Mouse (Mus musculus): ENCODE data around the gene Mn1. TPM values are rescaled to one million over a fixed set of nuclear protein-coding genes. Genes with fewer than 3 reads are reported as not detected.

Gene Mn1
- polyA plus RNA-seq, 1 experiment from 2014 or later, result 6.9 TPM

GRCm38 (mm10) chr5:111446652-111447051 is 29.5 kb downstream of the Mn1 start:
- H3K27me3 ChIP-seq (ENCODE audit: control insufficient read depth, insufficient read depth, low read length), result no peaks in the 10 kb centered on the region
- H3K27ac ChIP-seq (replicated peaks in 1 of 2; ENCODE audit: control insufficient read depth in 1 of 2, insufficient read depth in 1 of 2, low read depth in 2 of 2, low read length in 2 of 2), result no peak overlapping the region
- H3K9me3 ChIP-seq (ENCODE audit: control insufficient read depth, low read length), result no peaks in the 10 kb centered on the region
- H3K4me3 ChIP-seq (ENCODE audit: control insufficient read depth in 1 of 2, insufficient read depth in 1 of 2, low read depth in 1 of 2, low read length in 2 of 2), result no peak overlapping the region
- H3K4me2 ChIP-seq (ENCODE audit: low read length), result no peak overlapping the region
- H3K4me1 ChIP-seq (ENCODE audit: control insufficient read depth in 2 of 2, insufficient read depth in 2 of 2, low read length in 2 of 2), result peaks cover 11 to 16% of the 10 kb centered on the region in 2 experiments; a peak in 3 of 4 replicates
- no peak for ATAC-seq (ENCODE audit: insufficient number of reproducible peaks, insufficient read depth, low FRiP score, low read depth)
- H3K9ac ChIP-seq (ENCODE audit: low read length), result no peak overlapping the region
- WGBS, result 76% methylated on average over 7 of the region's 7 CpGs
- 0 out of 2 replicates have a peak, but pooled peaks cover 8% of the 10 kb centered on the region for H3K36me3 ChIP-seq (ENCODE audit: control insufficient read depth, insufficient read depth, low read length)

- Histone ChIP-seq H3K4me3 (ENCODE audit: control insufficient read depth in 1 of 2, insufficient read depth in 1 of 2, low read depth in 1 of 2, low read length in 2 of 2) (no peak overlapping the region), H3K4me1 (ENCODE audit: control insufficient read depth in 2 of 2, insufficient read depth in 2 of 2, low read length in 2 of 2) (peaks cover 5 to 7% of the 10 kb centered on the region in 2 experiments; a peak in 2 of 4 replicates), H3K4me2 (ENCODE audit: low read length) (no peak overlapping the region), H3K36me3 (ENCODE audit: control insufficient read depth, insufficient read depth, low read length) (0 out of 2 replicates have a peak, but pooled peaks cover 8% of the 10 kb centered on the region), H3K9ac (ENCODE audit: low read length) (no peak overlapping the region), H3K27me3 (ENCODE audit: control insufficient read depth, insufficient read depth, low read length) (no peaks in the 10 kb centered on the region), H3K9me3 (ENCODE audit: control insufficient read depth, low read length) (no peaks in the 10 kb centered on the region), H3K27ac (replicated peaks in 1 of 2; ENCODE audit: control insufficient read depth in 1 of 2, insufficient read depth in 1 of 2, low read depth in 2 of 2, low read length in 2 of 2) (no peak overlapping the region)
- no peak for ATAC-seq (ENCODE audit: insufficient number of reproducible peaks, insufficient read depth, low FRiP score, low read depth)
- 53% methylated on average over 8 of the region's 8 CpGs for WGBS
Observed at GRCm38 (mm10) chr5:111449700-111450099, 32.5 kb downstream of the Mn1 start.

DNA sequence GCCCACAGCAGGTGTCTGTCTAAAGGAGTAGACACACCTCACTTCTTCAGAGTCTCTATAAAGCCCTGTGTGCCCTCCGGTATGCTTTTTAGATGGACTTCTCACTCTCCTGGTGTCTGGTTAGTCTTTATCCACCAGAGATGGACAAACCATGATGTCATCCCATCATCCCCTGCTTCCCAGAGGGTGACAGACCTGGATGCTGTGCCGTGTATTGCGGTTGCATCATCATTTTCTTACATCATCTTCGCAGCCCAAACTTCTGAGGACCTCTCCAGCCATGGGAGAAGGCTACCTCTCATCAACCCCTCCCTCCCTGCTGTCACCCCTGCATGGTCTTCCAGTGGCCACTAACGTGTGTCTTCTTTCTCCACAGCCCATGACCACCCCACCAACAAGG is 37.1 kb downstream of the Mn1 start:
- ATAC-seq (ENCODE audit: insufficient number of reproducible peaks, insufficient read depth, low FRiP score, low read depth), result no peak
- Histone ChIP-seq H3K4me1 (ENCODE audit: control insufficient read depth in 2 of 2, insufficient read depth in 2 of 2, low read length in 2 of 2) (peaks cover 5 to 10% of the 10 kb centered on the region in 2 experiments; a peak in 2 of 4 replicates), H3K9me3 (ENCODE audit: control insufficient read depth, low read length) (no peaks in the 10 kb centered on the region), H3K4me3 (ENCODE audit: control insufficient read depth in 1 of 2, insufficient read depth in 1 of 2, low read depth in 1 of 2, low read length in 2 of 2) (no peak overlapping the region), H3K4me2 (ENCODE audit: low read length) (no peak overlapping the region), H3K27me3 (ENCODE audit: control insufficient read depth, insufficient read depth, low read length) (no peaks in the 10 kb centered on the region), H3K36me3 (ENCODE audit: control insufficient read depth, insufficient read depth, low read length) (peaks cover 12% of the 10 kb centered on the region; the same call in 1 of the 2 replicates), H3K9ac (ENCODE audit: low read length) (no peak overlapping the region), H3K27ac (replicated peaks in 1 of 2; ENCODE audit: control insufficient read depth in 1 of 2, insufficient read depth in 1 of 2, low read depth in 2 of 2, low read length in 2 of 2) (no peak overlapping the region)
- 65% methylated on average over 5 of the region's 5 CpGs for WGBS

- peaks cover 12% of the 10 kb centered on the region; the same call in 1 of the 2 replicates for H3K36me3 ChIP-seq (ENCODE audit: control insufficient read depth, insufficient read depth, low read length)
- H3K4me1 ChIP-seq (ENCODE audit: control insufficient read depth in 2 of 2, insufficient read depth in 2 of 2, low read length in 2 of 2), result peaks cover 2 to 6% of the 10 kb centered on the region in 2 experiments; a peak in 2 of 4 replicates
- no peaks in the 10 kb centered on the region for H3K27me3 ChIP-seq (ENCODE audit: control insufficient read depth, insufficient read depth, low read length)
- 88% methylated on average over 6 of the region's 6 CpGs for WGBS
- H3K27ac ChIP-seq (replicated peaks in 1 of 2; ENCODE audit: control insufficient read depth in 1 of 2, insufficient read depth in 1 of 2, low read depth in 2 of 2, low read length in 2 of 2), result no peak overlapping the region
- no peak overlapping the region for H3K4me3 ChIP-seq (ENCODE audit: control insufficient read depth in 1 of 2, insufficient read depth in 1 of 2, low read depth in 1 of 2, low read length in 2 of 2)
- no peaks in the 10 kb centered on the region for H3K9me3 ChIP-seq (ENCODE audit: control insufficient read depth, low read length)
- H3K4me2 ChIP-seq (ENCODE audit: low read length), result no peak overlapping the region
- ATAC-seq (ENCODE audit: insufficient number of reproducible peaks, insufficient read depth, low FRiP score, low read depth), result no peak
- no peak overlapping the region for H3K9ac ChIP-seq (ENCODE audit: low read length)
Observed at GRCm38 (mm10) chr5:111454876-111455275, 37.7 kb downstream of the Mn1 start.

GRCm38 (mm10) chr5:111458675-111459074 is 41.5 kb downstream of the Mn1 start:
- peaks cover 8% of the 10 kb centered on the region; the same call in 1 of the 2 replicates for H3K36me3 ChIP-seq (ENCODE audit: control insufficient read depth, insufficient read depth, low read length)
- no peaks in the 10 kb centered on the region for H3K9me3 ChIP-seq (ENCODE audit: control insufficient read depth, low read length)
- H3K4me3 ChIP-seq (ENCODE audit: control insufficient read depth in 1 of 2, insufficient read depth in 1 of 2, low read depth in 1 of 2, low read length in 2 of 2), result no peak overlapping the region
- no peaks in the 10 kb centered on the region for H3K27me3 ChIP-seq (ENCODE audit: control insufficient read depth, insufficient read depth, low read length)
- H3K27ac ChIP-seq (replicated peaks in 1 of 2; ENCODE audit: control insufficient read depth in 1 of 2, insufficient read depth in 1 of 2, low read depth in 2 of 2, low read length in 2 of 2), result no peak overlapping the region
- peaks cover 0 to 4% of the 10 kb centered on the region in 2 experiments; a peak in 1 of 4 replicates for H3K4me1 ChIP-seq (ENCODE audit: control insufficient read depth in 2 of 2, insufficient read depth in 2 of 2, low read length in 2 of 2)
- ATAC-seq (ENCODE audit: insufficient number of reproducible peaks, insufficient read depth, low FRiP score, low read depth), result no peak
- 90% methylated on average over 6 of the region's 6 CpGs for WGBS
- H3K9ac ChIP-seq (ENCODE audit: low read length), result no peak overlapping the region
- no peak overlapping the region for H3K4me2 ChIP-seq (ENCODE audit: low read length)

DNA sequence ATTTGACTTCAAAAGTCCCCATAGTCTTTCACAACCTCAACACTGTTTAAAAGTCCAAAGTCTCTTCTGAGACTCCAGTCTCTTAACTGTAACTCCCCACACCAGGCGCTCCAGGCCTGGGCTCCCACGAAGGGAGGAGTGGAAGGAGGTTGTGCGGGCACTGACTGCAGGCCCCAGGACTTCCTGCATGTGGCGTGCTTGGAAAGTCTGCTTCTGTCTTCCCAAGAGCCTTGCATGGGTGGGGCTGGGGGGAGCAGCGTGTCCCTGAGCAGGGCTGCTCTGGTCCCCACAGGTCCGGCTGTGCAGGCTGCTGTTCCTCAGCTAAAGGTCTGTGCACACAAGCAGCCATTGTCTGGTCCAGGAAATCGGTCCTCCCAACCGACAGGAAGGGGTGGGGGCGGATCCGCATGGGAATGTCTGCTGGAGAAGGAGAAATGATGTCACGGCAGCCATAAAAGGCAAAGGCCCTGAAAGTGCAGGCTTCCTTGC is 48.7 kb downstream of the Mn1 start:
- Histone ChIP-seq H3K4me1 (ENCODE audit: control insufficient read depth in 2 of 2, insufficient read depth in 2 of 2, low read length in 2 of 2) (peaks cover 0 to 3% of the 10 kb centered on the region in 2 experiments; a peak in 2 of 4 replicates), H3K27me3 (ENCODE audit: control insufficient read depth, insufficient read depth, low read length) (no peaks in the 10 kb centered on the region), H3K9me3 (ENCODE audit: control insufficient read depth, low read length) (peaks cover 7% of the 10 kb centered on the region; the same call in 1 of the 2 replicates), H3K36me3 (ENCODE audit: control insufficient read depth, insufficient read depth, low read length) (no peaks in the 10 kb centered on the region), H3K27ac (replicated peaks in 1 of 2; ENCODE audit: control insufficient read depth in 1 of 2, insufficient read depth in 1 of 2, low read depth in 2 of 2, low read length in 2 of 2) (peak overlapping the region; percentile 46 to 73), H3K4me3 (ENCODE audit: control insufficient read depth in 1 of 2, insufficient read depth in 1 of 2, low read depth in 1 of 2, low read length in 2 of 2) (no peak overlapping the region), H3K4me2 (ENCODE audit: low read length) (no peak overlapping the region), H3K9ac (ENCODE audit: low read length) (no peak overlapping the region)
- ATAC-seq (ENCODE audit: insufficient number of reproducible peaks, insufficient read depth, low FRiP score, low read depth), result peak; percentile 73
- WGBS, result 53% methylated on average over 11 of the region's 11 CpGs

DNA sequence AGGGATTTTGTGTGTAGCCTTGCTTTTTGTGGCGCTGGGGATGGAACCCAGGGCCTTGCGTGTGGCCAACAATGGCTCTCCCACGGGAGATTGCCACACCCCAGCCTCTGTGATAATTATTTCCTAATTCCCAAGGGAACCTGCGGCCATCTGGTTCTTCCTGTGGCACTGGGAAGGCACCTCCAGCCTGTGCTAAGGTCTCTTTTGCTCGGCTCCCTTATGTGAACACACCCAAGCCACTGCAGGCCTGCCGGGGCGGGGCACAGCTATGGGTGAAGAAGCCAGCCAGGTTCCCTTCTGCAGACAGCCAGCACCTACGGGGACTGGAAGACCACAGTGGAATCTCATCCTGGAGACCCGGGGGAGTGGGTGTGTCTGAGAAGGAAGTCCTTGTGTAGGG is 49.3 kb downstream of the Mn1 start:
- Histone ChIP-seq H3K9me3 (ENCODE audit: control insufficient read depth, low read length) (peaks cover 7% of the 10 kb centered on the region; the same call in 1 of the 2 replicates), H3K9ac (ENCODE audit: low read length) (no peak overlapping the region), H3K36me3 (ENCODE audit: control insufficient read depth, insufficient read depth, low read length) (no peaks in the 10 kb centered on the region), H3K4me2 (ENCODE audit: low read length) (no peak overlapping the region), H3K4me1 (ENCODE audit: control insufficient read depth in 2 of 2, insufficient read depth in 2 of 2, low read length in 2 of 2) (peaks cover 0 to 3% of the 10 kb centered on the region in 2 experiments; a peak in 2 of 4 replicates), H3K4me3 (ENCODE audit: control insufficient read depth in 1 of 2, insufficient read depth in 1 of 2, low read depth in 1 of 2, low read length in 2 of 2) (no peak overlapping the region), H3K27me3 (ENCODE audit: control insufficient read depth, insufficient read depth, low read length) (no peaks in the 10 kb centered on the region), H3K27ac (replicated peaks in 1 of 2; ENCODE audit: control insufficient read depth in 1 of 2, insufficient read depth in 1 of 2, low read depth in 2 of 2, low read length in 2 of 2) (peak overlapping the region in 1 of 2 experiments; percentile 18; a peak in 3 of 4 replicates)
- 66% methylated on average over 9 of the region's 9 CpGs for WGBS
- ATAC-seq (ENCODE audit: insufficient number of reproducible peaks, insufficient read depth, low FRiP score, low read depth), result peak; percentile 23; the same call in 1 of the 2 replicates

- Histone ChIP-seq H3K36me3 (ENCODE audit: control insufficient read depth, insufficient read depth, low read length) (no peaks in the 10 kb centered on the region), H3K4me1 (ENCODE audit: control insufficient read depth in 2 of 2, insufficient read depth in 2 of 2, low read length in 2 of 2) (peaks cover 0 to 6% of the 10 kb centered on the region in 2 experiments; a peak in 2 of 4 replicates), H3K27me3 (ENCODE audit: control insufficient read depth, insufficient read depth, low read length) (no peaks in the 10 kb centered on the region), H3K4me3 (ENCODE audit: control insufficient read depth in 1 of 2, insufficient read depth in 1 of 2, low read depth in 1 of 2, low read length in 2 of 2) (no peak overlapping the region), H3K4me2 (ENCODE audit: low read length) (no peak overlapping the region), H3K9ac (ENCODE audit: low read length) (no peak overlapping the region), H3K27ac (replicated peaks in 1 of 2; ENCODE audit: control insufficient read depth in 1 of 2, insufficient read depth in 1 of 2, low read depth in 2 of 2, low read length in 2 of 2) (no peak overlapping the region), H3K9me3 (ENCODE audit: control insufficient read depth, low read length) (peaks cover 7% of the 10 kb centered on the region; the same call in 1 of the 2 replicates)
- no peak for ATAC-seq (ENCODE audit: insufficient number of reproducible peaks, insufficient read depth, low FRiP score, low read depth)
- WGBS, result 47% methylated on average over 5 of the region's 5 CpGs
Observed at GRCm38 (mm10) chr5:111467699-111468098, 50.5 kb downstream of the Mn1 start.

All from heart, embryonic 14.5 days (tissue).